In the genomic region with DNA sequence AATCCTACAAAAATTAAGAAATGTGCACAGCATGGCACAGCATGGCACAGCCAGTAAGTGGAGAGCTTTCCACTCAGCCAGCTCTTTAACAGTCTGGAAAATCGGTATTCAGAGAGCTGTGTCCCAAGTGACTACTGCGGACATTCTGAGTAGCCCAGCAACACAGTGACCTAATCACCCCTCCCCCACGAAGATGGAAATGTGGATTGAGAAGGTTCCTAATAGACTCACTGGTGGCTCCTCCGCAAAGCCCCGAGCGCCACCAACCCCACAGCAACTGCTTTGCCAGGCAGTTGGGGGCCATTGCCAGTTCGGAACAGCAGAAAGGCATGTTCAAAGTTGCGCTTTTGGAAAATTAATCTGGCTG, we compare ENCODE assay signal across 10 mouse cellular contexts.
DNase-seq lines count a peak whose midpoint lies in the region; ATAC-seq lines count a peak whose summit lies in the region.
"Had no signal": no experiment of that assay in that cellular context is flagged by ENCODE, and none has a peak within 500 bp of the region (broad histone marks: within the 10 kb centered on the region; RNA-seq: fewer than 3 reads in every experiment).

No protein-coding gene starts in this region.

- H3K27ac ChIP-seq in liver, embryonic 15.5 days (replicated peaks) = no peak overlapping the region
- H3K27ac ChIP-seq in liver, embryonic 12.5 days = no peak overlapping the region
- 0 out of 2 replicates have a peak overlapping the region, but pooled peaks have one; percentile 55 for H3K27ac ChIP-seq in hindbrain, embryonic 13.5 days
- H3K27ac ChIP-seq in midbrain, embryonic 13.5 days = peak overlapping the region; percentile 51
- H3K27ac ChIP-seq: heart, embryonic 15.5 days had no signal

- no peak overlapping the region for H3K4me3 ChIP-seq in liver, embryonic 15.5 days (replicated peaks)
- H3K4me3 ChIP-seq in liver, embryonic 12.5 days = no peak overlapping the region
- H3K4me3 ChIP-seq in hindbrain, embryonic 13.5 days = no peak overlapping the region
- no peak overlapping the region for H3K4me3 ChIP-seq in midbrain, embryonic 13.5 days (replicated peaks)
- H3K4me3 ChIP-seq: heart, embryonic 15.5 days; myocyte had no signal

- H3K27me3 ChIP-seq in liver, embryonic 15.5 days = no peaks in the 10 kb centered on the region
- no peaks in the 10 kb centered on the region for H3K27me3 ChIP-seq in liver, embryonic 12.5 days (replicated peaks)
- H3K27me3 ChIP-seq in hindbrain, embryonic 13.5 days = no peaks in the 10 kb centered on the region
- no peaks in the 10 kb centered on the region for H3K27me3 ChIP-seq in midbrain, embryonic 13.5 days
- H3K27me3 ChIP-seq: heart, embryonic 15.5 days had no signal

- DNase-seq in embryo, embryonic 10.5 days (ENCODE audit: low spot score) = peak; percentile 81
- DNase-seq in adipocyte (ENCODE audit: low spot score) = no peak
- no peak for DNase-seq in kidney, postnatal 14 days

- H3K36me3 ChIP-seq in liver, embryonic 15.5 days (replicated peaks) = no peaks in the 10 kb centered on the region
- no peaks in the 10 kb centered on the region for H3K36me3 ChIP-seq in liver, embryonic 12.5 days
- H3K36me3 ChIP-seq in hindbrain, embryonic 13.5 days = no peaks in the 10 kb centered on the region
- no peaks in the 10 kb centered on the region for H3K36me3 ChIP-seq in midbrain, embryonic 13.5 days
- H3K36me3 ChIP-seq: heart, embryonic 15.5 days had no signal

- no peaks in the 10 kb centered on the region for H3K4me1 ChIP-seq in liver, embryonic 15.5 days (replicated peaks)
- 0 out of 2 replicates have a peak, but pooled peaks cover 3% of the 10 kb centered on the region for H3K4me1 ChIP-seq in liver, embryonic 12.5 days
- peaks cover 25% of the 10 kb centered on the region for H3K4me1 ChIP-seq in hindbrain, embryonic 13.5 days (replicated peaks)
- peaks cover 21% of the 10 kb centered on the region for H3K4me1 ChIP-seq in midbrain, embryonic 13.5 days (replicated peaks)

- 0 out of 2 replicates have a peak, but pooled peaks cover 3% of the 10 kb centered on the region for H3K9me3 ChIP-seq in liver, embryonic 15.5 days (replicated peaks)
- H3K9me3 ChIP-seq in liver, embryonic 12.5 days (replicated peaks) = peaks cover 25% of the 10 kb centered on the region
- H3K9me3 ChIP-seq in hindbrain, embryonic 13.5 days = peaks cover 18% of the 10 kb centered on the region
- peaks cover 8% of the 10 kb centered on the region for H3K9me3 ChIP-seq in midbrain, embryonic 13.5 days

- H3K9ac ChIP-seq in liver, embryonic 15.5 days = no peak overlapping the region
- H3K9ac ChIP-seq in liver, embryonic 12.5 days = no peak overlapping the region
- H3K9ac ChIP-seq in hindbrain, embryonic 13.5 days = 0 out of 2 replicates have a peak overlapping the region, but pooled peaks have one; percentile 5
- no peak overlapping the region for H3K9ac ChIP-seq in midbrain, embryonic 13.5 days (replicated peaks)
- H3K9ac ChIP-seq: heart, embryonic 15.5 days had no signal

- WGBS in liver, embryonic 15.5 days (ENCODE audit: insufficient replicate concordance) = 34% methylated on average over 8 of the region's 8 CpGs
- WGBS in liver, embryonic 12.5 days (ENCODE audit: insufficient replicate concordance) = 36% methylated on average over 8 of the region's 8 CpGs
- 7% methylated on average over 8 of the region's 8 CpGs for WGBS in hindbrain, embryonic 13.5 days
- WGBS in midbrain, embryonic 13.5 days = 2% methylated on average over 8 of the region's 8 CpGs

- H3K4me2 ChIP-seq in liver, embryonic 15.5 days = 0 out of 2 replicates have a peak overlapping the region, but pooled peaks have one; percentile 51
- H3K4me2 ChIP-seq in liver, embryonic 12.5 days = no peak overlapping the region
- H3K4me2 ChIP-seq in hindbrain, embryonic 13.5 days = peak overlapping the region; percentile 55
- peak overlapping the region; percentile 54 for H3K4me2 ChIP-seq in midbrain, embryonic 13.5 days (replicated peaks)

- ATAC-seq in liver, embryonic 15.5 days (ENCODE audit: insufficient read depth) = no peak
- ATAC-seq in liver, embryonic 12.5 days = no peak
- peak; percentile 68 for ATAC-seq in hindbrain, embryonic 13.5 days (ENCODE audit: low FRiP score)
- ATAC-seq in midbrain, embryonic 13.5 days = peak; percentile 76
- ATAC-seq in monocyte, adult 5-6 weeks (replicated peaks; ENCODE audit: insufficient number of reproducible peaks, low FRiP score, low TSS enrichment, poor library complexity, severe bottlenecking) = no peak

Comparison
In these comparisons a context has a peak if more than half of its experiments do, and no peak if none do; other contexts are left out.
1. ATAC-seq: peak in hindbrain, embryonic 13.5 days (single experiment) and midbrain, embryonic 13.5 days (single experiment); none in liver, embryonic 15.5 days (single experiment), liver, embryonic 12.5 days (single experiment) and monocyte, adult 5-6 weeks (single experiment).
2. H3K27ac ChIP-seq: peak in hindbrain, embryonic 13.5 days (single experiment) and midbrain, embryonic 13.5 days (single experiment); none in liver, embryonic 15.5 days (single experiment) and liver, embryonic 12.5 days (single experiment).